Mouse (Mus musculus) erythroblast, adult 5-6 weeks (primary cell): ENCODE results near the gene Atp8a2. TPM values are rescaled to one million over a fixed set of nuclear protein-coding genes. Genes with fewer than 3 reads are reported as not detected.
"Not testable (repeated sequence)": the region's sequence is repeated elsewhere in the genome, so short reads cannot be mapped to it uniquely, and the experiment has no call there.

ENCODE experiments used
- ATAC-seq: replicated peaks from 2 replicates; pipeline ENCODE4 v1.8.0; 2016; ENCODE audit warnings: moderate number of reproducible peaks, mild to moderate bottlenecking, moderate TSS enrichment, inconsistent platforms; ENCODE audit not compliant: poor library complexity, low FRiP score, severe bottlenecking
- total RNA-seq, 2 experiments: library from RNA; stranded (forward) in 1 of 2; stranded (reverse) in 1 of 2; fragments of 150-400 nt in 1 of 2; fragments of 200-764, 138-1000 nt in 1 of 2; gene quantifications; 2 replicates each; pipeline versions ENCODE4 v1.2.3 to v1.2.4; 2015 to 2017; ENCODE audit warnings: low replicate concordance in 2 of 2

Gene Atp8a2
- total RNA-seq, 2 experiments from 2014 or later: 0.19 to 0.34 TPM

DNA sequence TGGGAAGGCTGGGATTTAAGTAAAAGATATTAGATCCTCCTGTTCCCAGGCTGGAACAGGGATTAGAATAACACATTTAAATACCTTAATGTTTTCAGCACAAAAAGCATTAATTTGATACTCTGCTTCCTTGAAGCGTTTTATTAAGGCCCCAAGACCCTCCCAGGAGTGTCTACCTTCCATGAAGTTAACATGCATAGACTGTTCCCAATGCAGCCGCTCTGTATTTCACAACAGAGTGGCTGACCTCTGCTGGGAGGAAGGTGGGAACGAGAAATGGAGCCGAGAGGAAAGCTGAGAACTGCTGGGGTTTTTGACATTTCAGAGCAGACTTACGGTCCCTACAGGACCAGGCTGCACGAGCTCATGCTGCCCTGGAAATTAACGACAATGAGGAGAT is 328.6 kb downstream of the Atp8a2 start:
- no peak for ATAC-seq

DNA sequence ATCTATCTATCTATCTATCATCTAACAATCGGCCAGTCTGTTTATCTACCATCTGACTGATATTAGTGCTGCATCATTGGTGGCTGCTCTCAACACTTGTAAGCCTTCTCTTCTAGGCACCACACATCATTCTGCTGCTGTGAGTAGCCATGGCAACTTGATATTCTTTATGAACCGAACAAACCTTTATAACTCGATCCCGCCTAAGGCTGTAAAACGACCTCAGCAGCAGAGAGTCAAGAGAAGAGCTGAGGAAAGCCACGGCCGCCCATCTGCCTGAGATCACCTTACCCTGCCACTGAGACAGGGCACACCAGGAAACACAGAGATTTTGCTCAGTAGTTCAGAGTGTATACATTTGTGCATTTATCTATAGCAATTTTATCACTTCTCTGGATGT is 329.2 kb downstream of the Atp8a2 start:
- ATAC-seq: no peak

DNA sequence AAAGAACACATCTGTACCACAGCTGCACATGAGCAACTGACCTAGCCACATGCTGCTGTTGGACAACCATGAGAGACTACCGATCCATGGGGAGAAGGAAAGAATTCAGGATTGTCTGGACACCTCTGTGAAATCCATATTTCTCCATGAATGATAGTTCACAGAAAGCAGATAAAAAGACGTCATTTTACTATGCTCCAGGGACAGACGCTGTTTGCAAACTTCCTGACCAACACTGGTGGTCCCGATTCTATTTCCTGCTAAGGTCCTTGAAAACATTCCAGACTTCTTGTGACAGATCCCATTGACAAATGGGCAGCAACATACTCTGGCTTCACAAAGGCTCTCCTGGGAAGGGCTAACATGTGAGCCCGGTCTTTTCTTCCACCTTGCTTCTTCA is 331.0 kb downstream of the Atp8a2 start:
- ATAC-seq: no peak

DNA sequence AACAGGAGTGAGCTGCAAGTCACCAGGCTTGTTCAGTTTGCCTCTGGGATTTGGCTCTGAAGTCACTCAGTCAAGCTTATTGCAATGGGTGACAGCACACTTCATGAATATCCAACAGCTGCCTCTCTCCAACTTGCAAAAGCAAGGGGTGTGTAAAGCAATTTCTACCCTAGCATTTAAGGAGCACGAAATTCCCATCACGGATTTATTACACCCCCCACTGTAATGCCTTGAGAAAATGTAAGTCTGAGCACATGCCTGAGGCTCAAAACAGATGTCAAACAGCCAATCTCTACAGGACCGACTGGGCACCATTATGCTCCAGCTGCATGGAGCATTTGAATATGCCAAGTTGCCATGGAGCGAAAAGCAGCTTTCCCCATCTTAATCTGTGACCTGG is 334.6 kb downstream of the Atp8a2 start:
- ATAC-seq: no peak

DNA sequence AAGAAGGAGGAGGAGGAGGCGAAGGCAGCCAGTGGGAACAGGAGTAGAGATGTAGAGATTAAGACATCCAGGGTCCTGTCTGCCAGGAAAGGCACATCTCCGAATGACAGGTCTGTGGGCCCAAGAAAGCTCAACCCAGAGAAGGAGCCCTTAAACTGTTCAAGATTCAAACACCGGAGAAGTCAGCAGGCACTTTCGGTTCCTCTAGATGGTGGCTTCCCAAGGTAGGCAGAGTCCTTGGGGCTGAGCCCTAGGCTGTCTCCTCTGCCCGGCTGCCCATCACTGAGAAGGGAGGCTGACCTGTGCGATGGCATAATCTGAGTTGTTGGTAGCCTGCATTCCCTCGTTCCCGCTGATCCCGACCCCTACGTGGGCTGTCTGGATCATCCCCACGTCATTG is 337.1 kb downstream of the Atp8a2 start:
- ATAC-seq: no peak

DNA sequence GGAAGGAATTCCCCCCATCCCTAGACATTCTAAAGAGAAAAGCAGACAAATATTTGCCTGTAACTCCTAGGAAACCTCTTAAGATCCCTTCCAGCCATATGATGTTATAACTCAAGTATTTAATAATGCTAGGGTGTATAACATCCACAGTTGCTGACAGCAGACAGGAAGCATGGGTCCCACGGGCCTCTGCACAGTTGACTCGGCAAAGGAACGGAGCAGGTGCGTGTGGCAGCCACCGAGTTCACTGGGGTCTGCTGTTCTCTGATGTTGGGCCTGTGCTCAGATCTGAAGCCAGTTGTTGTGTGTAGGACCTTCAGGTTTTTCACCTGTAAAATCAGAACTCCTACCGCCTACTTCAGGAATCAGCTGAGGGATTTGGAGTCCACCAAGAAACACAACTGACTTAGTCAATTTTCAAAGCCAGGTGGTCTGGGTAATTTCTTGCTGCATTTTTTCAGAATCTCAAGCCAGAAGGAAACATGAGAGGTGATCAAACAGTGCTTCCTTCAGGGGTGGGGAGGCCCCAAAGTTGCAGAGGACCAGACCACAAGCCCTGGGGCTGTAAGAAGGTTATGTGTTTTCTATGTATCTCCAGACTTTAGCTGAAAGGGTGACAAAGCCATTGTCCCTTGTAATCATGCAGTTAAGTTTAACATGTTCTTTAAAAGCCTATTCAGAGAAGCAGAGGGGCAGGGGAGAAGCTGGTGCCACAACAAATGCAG is 338.3 kb downstream of the Atp8a2 start:
- ATAC-seq: no peak

DNA sequence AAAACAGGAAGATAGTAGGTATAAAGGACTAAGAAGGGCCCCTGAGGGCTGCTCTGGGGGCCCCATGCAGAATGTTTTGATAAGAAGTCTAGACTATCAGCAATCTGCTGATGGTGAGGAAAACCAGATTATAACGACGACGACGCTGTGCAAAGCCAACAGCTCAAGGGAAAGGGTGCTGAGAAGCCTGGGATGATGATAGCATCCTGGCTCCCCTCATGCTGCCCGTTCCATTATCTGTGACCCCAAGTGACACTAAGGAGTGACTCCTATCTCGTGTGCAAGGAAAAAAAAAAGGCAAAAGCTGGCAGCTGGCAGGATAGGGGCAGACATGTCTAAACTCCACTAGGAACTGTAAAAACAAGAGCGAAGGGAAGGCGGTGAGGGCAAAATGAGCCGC is 343.8 kb downstream of the Atp8a2 start:
- ATAC-seq: no peak

DNA sequence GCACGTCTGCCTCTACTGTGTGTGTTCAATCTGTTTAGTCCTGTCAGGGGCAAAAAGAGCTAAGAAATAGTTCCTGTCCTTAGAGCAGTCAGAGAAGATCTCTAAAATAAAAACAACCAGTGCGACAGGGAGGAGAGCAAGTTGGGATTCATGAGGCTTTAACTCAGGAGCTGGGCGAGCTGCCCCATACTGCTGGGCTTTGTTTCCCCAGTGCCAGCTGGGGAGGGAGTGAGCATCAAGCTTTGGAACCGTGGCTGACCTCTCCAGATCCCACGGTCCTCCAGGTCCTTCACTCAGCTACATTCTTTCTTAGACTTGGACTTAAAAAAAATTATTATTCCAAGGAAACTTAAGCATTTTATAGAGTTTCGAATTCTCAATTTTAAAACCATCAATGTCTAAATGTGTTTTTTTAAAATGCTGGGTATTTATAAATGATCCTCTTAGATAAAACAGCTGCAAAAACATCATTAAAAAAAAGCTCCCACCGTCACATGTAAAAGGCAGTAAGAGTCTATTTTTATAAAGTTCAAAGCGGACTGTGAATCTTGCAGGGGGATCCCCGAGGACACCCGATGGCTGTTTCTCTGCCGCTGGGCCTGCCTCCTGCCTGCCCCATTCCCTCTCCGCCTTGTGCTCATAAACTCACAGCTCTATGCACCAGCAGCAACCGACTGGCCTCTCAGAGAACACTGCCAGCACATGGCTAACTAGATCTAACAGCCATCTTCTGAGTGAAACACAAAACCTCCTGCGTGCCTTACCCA is 350.2 kb downstream of the Atp8a2 start:
- ATAC-seq: no peak

DNA sequence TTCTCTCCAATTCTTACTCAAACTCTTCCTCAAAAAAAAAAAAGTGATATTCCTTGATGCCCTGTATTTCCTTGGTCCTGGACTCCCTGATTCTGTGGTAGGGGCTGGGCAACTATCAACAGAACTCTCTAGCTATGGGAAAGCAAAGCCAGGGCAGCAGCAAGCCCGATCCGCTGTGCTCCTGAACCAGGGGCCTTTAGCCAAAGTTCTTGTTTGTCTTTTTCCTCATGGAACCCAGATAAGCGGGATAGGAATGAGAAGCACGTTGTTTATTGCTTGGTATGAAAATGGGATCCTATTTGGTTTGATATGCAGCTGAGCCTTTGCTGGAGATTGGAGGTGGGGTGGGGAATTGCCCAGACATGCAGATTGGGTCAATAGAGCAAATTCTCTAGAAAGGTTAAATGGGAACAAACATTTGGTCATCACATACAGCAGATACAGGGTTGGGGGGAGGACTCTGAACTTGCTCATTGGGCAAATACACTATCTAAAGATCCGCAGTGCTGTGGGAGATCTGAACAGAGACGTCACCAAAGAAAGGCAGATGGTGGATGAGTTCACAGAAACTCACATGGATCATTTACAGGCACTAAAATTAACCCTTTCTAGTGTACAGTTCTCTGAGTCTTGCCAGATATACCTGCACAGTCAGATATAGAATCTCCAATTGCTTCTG is 353.6 kb downstream of the Atp8a2 start:
- ATAC-seq: no peak

DNA sequence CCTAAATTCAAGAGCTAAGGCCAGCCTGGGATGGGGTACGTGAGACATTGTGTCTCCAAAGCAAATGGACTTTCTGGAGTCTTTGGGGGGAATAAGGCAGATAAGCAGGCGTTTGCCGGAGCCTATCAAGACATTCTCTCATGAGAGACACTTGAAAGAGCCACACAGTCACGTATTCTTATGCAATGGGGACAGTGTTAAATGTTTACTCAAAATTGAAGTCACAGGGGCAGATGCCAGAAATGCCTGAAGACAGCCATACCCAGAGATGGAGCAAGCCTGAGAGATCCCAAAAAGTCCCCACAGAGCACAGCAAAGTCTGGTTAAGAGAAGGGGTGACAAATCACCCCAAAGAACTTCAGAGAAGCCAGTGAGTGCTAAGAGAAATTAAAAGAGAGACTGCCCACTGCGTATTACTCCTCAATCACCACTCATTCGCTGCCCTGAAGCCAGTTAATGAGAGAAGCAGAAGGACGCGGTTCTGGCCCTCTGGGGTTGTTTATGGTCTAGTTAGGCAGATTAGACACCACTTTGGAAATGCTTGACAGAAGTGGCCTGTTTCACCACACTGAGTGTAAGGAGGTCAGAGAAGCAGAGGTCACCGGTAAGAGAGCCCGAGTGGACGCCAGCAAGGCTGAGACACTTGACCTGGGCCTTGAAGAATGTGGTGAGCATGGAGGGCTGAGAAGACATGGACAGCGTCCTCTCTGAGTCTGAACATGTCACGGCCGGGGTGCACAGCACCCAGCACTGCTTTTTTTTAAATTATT is 356.8 kb downstream of the Atp8a2 start:
- no peak for ATAC-seq

DNA sequence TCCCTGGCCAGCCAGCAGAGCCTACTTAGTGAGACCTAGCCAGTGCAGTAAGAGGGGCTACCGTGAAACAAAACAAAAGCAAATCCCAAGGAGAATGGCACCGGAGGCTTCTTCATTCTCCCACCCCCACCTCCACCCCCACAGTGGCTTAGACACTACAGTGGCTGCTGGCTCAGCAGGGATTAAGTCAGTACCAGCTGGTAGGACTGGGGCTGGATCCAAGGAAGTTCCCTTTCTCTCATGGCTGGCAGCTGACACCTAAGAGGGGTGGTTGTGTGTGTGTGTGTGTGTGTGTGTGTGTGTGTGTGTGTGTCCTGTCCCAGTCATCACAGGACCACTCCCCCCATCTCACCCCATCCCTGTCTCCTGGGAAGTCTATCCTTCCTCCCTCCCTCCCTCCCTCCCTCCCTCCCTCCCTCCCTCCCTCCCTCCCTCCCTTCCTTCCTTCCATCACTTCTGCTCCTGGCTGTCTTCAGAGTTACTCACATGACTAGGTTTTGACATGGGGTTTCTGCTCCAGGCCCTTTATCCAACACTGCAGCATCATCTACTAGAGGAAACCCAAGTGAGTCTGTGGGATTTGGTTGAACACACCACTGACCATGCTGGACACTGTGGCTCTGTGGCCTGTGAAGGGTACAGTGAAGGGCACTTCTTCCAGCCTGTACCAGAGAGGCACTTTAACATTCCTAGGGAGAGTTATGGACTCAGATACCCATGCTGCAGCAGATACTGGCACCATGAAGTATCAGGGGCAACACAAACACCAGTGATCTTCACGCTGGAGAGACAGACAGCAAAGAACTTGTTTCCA is 358.3 kb downstream of the Atp8a2 start:
- not testable (repeated sequence) for ATAC-seq

DNA sequence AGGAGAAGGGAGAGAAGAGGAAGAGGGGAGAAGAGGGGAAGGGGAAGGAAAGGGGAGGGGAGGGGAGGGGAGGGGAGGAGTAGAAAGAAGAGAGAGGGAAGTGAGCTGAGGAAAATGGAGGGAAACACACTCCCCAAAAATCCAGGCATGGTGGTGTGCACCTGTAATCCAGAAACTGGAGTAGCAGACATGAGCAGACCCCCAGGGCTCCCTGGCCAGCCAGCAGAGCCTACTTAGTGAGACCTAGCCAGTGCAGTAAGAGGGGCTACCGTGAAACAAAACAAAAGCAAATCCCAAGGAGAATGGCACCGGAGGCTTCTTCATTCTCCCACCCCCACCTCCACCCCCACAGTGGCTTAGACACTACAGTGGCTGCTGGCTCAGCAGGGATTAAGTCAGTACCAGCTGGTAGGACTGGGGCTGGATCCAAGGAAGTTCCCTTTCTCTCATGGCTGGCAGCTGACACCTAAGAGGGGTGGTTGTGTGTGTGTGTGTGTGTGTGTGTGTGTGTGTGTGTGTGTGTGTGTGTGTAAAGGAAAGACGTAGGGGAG is 359.2 kb downstream of the Atp8a2 start:
- not testable (repeated sequence) for ATAC-seq

DNA sequence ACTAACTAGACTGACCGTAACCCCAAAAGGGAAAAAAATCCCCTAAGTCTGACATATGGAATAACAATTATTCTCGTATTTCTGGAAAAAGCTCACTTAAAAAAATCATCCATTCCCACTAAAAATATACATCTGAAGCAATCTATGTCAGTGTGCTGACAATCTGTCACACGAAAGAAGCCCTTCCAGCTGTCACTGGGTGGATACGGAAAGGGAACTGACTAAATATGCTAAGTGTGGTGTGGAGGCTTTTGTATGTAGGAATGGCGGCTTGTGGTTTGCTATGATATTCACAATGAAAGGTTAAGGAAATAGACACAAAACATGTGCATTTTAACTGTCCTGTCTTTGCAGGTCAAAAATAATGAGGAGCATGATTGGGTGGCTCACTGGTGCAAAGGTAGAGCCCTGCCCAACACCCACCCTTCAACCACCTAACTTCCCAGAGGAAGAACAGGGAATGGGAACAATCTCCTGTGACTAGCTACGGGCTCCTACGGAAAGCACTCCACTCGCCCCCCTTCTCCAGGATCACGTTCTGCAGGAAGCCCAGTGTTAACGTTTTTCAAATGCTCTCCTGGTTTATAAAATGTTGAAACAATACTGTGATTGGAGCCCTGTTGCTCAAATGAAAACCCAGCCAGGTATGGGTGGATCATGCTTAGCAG is 360.0 kb downstream of the Atp8a2 start:
- no peak for ATAC-seq

DNA sequence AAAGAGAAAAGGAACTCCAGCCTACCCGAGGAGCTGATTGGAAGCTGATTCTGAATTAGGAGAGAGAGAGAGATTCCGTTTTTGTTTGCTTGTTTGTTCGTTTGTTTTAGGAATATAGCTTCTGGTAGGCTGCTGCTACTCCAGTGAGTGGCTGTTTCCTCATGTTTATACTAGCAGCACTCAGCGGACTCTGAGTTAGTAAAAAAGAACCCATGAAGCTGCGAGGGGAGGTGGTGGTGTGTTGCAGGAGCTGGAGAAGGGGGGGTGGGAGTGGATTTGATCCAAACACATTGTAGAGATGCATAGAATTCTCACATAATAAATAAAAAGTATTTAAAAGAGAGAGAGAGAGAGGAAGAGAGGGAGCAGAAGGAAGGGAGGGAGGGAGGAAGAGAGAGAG is 367.4 kb downstream of the Atp8a2 start:
- no peak for ATAC-seq

DNA sequence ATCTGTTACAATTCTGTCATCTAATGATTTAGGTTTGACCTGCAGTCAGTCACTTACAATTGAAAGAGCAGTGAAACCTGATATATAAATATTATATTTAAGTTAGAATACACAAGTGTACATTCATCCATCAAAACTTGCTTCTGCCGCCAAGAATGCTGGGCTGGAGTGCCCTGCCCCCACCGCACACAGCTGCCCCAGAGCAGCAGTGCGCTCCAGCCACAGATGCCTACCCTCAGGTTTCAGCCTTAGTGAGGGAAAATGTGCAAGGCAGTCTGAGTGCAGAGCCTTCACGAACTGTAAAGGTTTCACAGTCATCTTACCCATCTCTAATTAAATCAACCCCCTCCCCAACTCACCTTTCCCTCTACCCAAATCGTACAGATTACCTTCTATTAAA is 369.6 kb downstream of the Atp8a2 start:
- ATAC-seq: no peak

DNA sequence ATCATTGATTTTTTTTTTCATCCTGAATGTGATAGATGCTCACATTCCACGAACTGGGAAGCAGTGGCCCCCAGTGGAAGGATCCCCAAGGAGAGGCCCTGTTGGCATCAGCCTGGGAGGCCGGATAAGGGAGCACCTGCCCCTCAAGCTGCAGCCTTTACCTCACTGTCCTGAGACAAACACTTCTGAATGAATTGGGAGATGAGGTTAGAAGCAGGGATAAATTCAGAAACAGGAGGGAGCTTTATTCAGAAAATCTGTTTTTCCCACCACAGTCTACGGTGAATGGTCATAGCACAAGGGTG is 376.9 kb downstream of the Atp8a2 start:
- ATAC-seq: no peak

DNA sequence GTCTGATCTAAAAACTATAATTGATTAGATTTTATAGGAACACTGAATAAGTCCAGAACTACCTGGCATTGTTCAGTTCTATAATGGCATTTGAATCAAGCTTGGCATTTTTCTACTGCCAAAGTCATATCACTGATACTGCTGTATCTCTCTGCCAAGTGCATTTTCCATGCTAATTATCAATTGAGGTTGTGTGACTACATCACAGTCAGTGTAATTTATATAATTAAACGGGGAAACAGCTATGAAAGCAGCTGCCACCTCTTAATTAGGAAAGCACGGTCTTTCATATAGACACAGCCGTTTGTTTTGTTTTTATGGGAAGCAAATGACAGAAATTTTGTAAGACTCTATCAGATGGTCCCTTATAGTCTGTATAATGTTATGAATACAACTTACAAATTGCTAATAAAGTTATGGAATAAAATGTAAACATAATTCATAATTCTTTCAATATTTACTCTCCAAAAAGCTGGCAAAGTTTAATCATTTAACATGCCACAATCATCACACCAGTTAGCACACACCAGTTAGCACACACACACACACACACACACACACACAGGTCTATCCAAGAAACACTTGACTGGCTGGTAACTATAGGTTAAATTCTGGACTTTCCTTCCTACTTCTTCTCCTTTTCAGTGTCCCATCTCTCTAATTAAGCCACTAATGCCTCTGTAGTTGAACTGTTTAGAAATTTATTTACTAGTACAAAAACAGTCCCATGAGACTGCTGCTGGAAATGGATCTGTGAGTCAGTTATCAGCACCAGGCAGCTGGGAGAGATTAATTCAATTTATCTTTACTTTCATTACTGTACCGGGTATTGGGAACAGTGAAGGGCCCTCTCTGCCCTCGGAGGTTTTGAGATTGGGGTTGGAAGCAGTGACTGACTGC is 377.5 kb downstream of the Atp8a2 start:
- no peak for ATAC-seq

DNA sequence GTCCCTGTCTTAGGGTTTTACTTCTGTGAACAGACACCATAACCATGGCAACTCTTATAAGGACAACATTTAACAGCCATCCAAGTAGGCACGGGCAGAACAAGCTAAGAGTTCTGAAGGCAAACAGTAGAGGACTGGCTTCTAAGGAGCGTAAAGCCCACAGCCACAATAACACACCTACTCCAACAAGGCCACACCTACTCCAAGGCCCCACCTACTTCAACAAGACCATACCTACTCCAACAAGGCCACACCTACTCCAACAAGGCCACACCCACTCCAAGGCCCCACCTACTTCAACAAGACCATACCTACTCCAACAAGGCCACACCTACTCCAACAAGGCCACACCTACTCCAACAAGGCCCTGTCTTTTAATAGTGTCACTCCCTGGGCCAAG is 386.7 kb downstream of the Atp8a2 start:
- not testable (repeated sequence) for ATAC-seq
